Mouse (Mus musculus) hindbrain, postnatal 0 days (tissue): ENCODE data around the gene Vps33b. TPM values are rescaled to one million over a fixed set of nuclear protein-coding genes. Genes with fewer than 3 reads are reported as not detected.

Experiments used
- ATAC-seq: fragments of 200-750 bp; cut with Nextera tagmentation; 2 replicates; pipeline ENCODE4 v1.8.0; 2017; ENCODE audit warnings: mild to moderate bottlenecking, moderate TSS enrichment, moderate library complexity
- DNase-seq: peaks from one replicate; pipeline ENCODE4 v3.0.0-alpha.2; 2015; ENCODE audit warnings: low spot score
- H3K27ac ChIP-seq: fragments of 300-500 bp; sonication (generic); 2 replicates; pipeline ENCODE4 v1.5.1; 2014; ENCODE audit warnings: mild to moderate bottlenecking
- H3K27me3 ChIP-seq: fragments of 300-500 bp; sonication (generic); 2 replicates; pipeline ENCODE4 v1.6.1; 2014; ENCODE audit warnings: low read length, mixed read lengths; ENCODE audit not compliant: insufficient read depth
- H3K36me3 ChIP-seq: fragments of 300-500 bp; sonication (generic); 2 replicates; pipeline ENCODE4 v1.6.1; 2014; ENCODE audit warnings: low read length, mixed read lengths; ENCODE audit not compliant: insufficient read depth
- H3K4me1 ChIP-seq: fragments of 300-500 bp; sonication (generic); 2 replicates; pipeline ENCODE4 v1.6.1; 2014; ENCODE audit warnings: antibody characterized with exemption, low read length, mixed read lengths; ENCODE audit not compliant: insufficient read depth
- H3K4me2 ChIP-seq: fragments of 300-500 bp; sonication (generic); 2 replicates; pipeline ENCODE4 v1.6.1; 2014; ENCODE audit warnings: low read depth, mild to moderate bottlenecking, low read length, moderate library complexity, mixed read lengths
- H3K4me3 ChIP-seq: fragments of 300-500 bp; sonication (generic); 2 replicates; pipeline ENCODE4 v1.5.1; 2014; ENCODE audit warnings: low read length
- H3K9ac ChIP-seq: fragments of 300-500 bp; sonication (generic); replicated peaks from 2 replicates; pipeline ENCODE4 v1.6.1; 2014; ENCODE audit warnings: mild to moderate bottlenecking, low read length, moderate library complexity, mixed read lengths
- H3K9me3 ChIP-seq: fragments of 300-500 bp; sonication (generic); 2 replicates; pipeline ENCODE4 v1.6.1; 2016; ENCODE audit warnings: low read length, mixed read lengths
- CTCF ChIP-seq: IDR thresholded peaks from 2 replicates; pipeline ENCODE4 v1.5.1; 2016; ENCODE audit warnings: antibody characterized with exemption, control low read depth, low read depth
- WGBS: fragments of 180-500 bp; shearing (Covaris S2); extraction: QIAGEN DNeasy Blood & Tissue Kit; methylation state at CpG from one replicate; pipeline ENCODE4 v1.1.7; 2014; 5-methylcytosine and 5-hydroxymethylcytosine counted together
- polyA plus RNA-seq: library from polyadenylated mRNA; unstranded; fragments of >200 nt; fragmentation: Nextera tagmentation; extraction: Ambion mirVana; gene quantifications from 2 replicates; pipeline ENCODE4 v1.2.1, GENCODE M21; 2015
- total RNA-seq: library from RNA; depleted of rRNA; stranded (reverse); fragments of >200 nt; gene quantifications from 2 replicates; pipeline ENCODE4 v1.2.3, GENCODE M21; 2014

The Vps33b gene
- total and polyA plus RNA-seq, 2 experiments from 2014 or later = 15.4 to 24.3 TPM

- Histone ChIP-seq H3K4me1 (peaks cover 7% of the 10 kb centered on the region; the same call in 1 of the 2 replicates), H3K9ac (no peak overlapping the region), H3K27ac (peak overlapping the region; percentile 36; the same call in 1 of the 2 replicates), H3K4me2 (no peak overlapping the region), H3K36me3 (peaks cover 52% of the 10 kb centered on the region), H3K9me3 (no peaks in the 10 kb centered on the region), H3K4me3 (no peak overlapping the region), H3K27me3 (no peaks in the 10 kb centered on the region)
- no peak for ATAC-seq
- no peak for DNase-seq
- TF ChIP-seq CTCF = no peak
- WGBS = 97% methylated on average over 16 of the region's 16 CpGs
These were observed 55.9 kb downstream of the Vps33b start for GRCm38 (mm10) chr7:80325292-80325868.

DNA sequence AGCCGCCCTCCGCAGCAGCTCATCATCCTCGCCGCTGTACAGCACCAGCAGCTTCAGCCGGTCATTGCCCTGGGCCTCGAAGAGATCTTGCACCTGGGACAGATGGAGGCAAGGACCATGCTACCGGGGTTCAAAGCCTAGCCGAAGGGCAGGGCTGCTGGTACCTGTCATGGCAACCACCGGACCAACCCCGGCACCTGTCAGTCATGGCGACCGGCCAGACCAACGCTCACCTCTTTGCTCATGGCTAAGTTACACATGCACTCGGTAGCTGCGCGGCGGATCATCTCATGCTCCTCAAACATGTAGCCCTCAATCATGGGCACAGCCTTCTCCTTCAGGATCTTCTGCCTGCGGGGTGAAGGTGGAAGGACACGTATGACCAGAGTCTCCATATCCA is 56.6 kb downstream of the Vps33b start:
- Histone ChIP-seq H3K27ac (no peak overlapping the region), H3K4me1 (peaks cover 7% of the 10 kb centered on the region; the same call in 1 of the 2 replicates), H3K4me3 (no peak overlapping the region), H3K27me3 (no peaks in the 10 kb centered on the region), H3K4me2 (no peak overlapping the region), H3K36me3 (peaks cover 59% of the 10 kb centered on the region), H3K9ac (no peak overlapping the region), H3K9me3 (no peaks in the 10 kb centered on the region)
- DNase-seq (no peak), ATAC-seq (no peak)
- no peak for TF ChIP-seq CTCF
- WGBS = 97% methylated on average over 19 of the region's 19 CpGs

GRCm38 (mm10) chr7:80330278-80330677 is 60.8 kb downstream of the Vps33b start:
- no peaks in the 10 kb centered on the region for H3K27me3 ChIP-seq
- no peaks in the 10 kb centered on the region for H3K4me1 ChIP-seq
- no peak for DNase-seq
- ATAC-seq = no peak
- no peak overlapping the region for H3K4me3 ChIP-seq
- no peaks in the 10 kb centered on the region for H3K9me3 ChIP-seq
- H3K9ac ChIP-seq = no peak overlapping the region
- H3K27ac ChIP-seq = no peak overlapping the region
- 71% methylated on average over 8 of the region's 8 CpGs for WGBS
- H3K36me3 ChIP-seq = peaks cover 95% of the 10 kb centered on the region
- no peak overlapping the region for H3K4me2 ChIP-seq
- TF ChIP-seq CTCF = no peak

- no peak overlapping the region for H3K4me2 ChIP-seq
- H3K4me3 ChIP-seq = no peak overlapping the region
- peaks cover 91% of the 10 kb centered on the region for H3K36me3 ChIP-seq
- no peaks in the 10 kb centered on the region for H3K27me3 ChIP-seq
- H3K9ac ChIP-seq = no peak overlapping the region
- DNase-seq (no peak), ATAC-seq (no peak)
- H3K9me3 ChIP-seq = no peaks in the 10 kb centered on the region
- no peaks in the 10 kb centered on the region for H3K4me1 ChIP-seq
- WGBS = 91% methylated on average over 19 of the region's 19 CpGs
- TF ChIP-seq CTCF = no peak
- no peak overlapping the region for H3K27ac ChIP-seq
These were observed 62.0 kb downstream of the Vps33b start for GRCm38 (mm10) chr7:80331433-80331832.

DNA sequence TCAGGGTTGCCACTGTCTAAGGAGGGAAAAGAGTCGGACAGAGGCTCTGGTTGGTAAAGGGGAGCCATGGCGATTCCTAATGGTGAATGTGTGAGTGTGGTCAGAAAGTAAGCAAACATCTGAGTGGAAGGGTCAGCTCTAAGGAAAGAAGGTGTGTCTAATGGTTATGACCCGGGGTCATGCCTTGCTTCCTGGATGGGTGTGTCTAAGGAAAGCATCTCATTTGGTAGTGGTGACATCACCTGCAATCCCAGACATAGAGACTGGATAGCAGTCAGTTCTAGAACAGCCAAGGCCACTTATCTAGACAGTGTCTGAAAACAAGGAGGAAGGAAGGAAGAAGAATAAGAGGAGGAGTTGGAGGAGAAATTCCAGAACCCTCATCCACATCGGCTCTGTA is 65.4 kb downstream of the Vps33b start:
- Histone ChIP-seq H3K9me3 (no peaks in the 10 kb centered on the region), H3K27ac (no peak overlapping the region), H3K27me3 (no peaks in the 10 kb centered on the region), H3K9ac (no peak overlapping the region), H3K36me3 (peaks cover 68% of the 10 kb centered on the region), H3K4me3 (no peak overlapping the region), H3K4me2 (no peak overlapping the region), H3K4me1 (no peaks in the 10 kb centered on the region)
- ATAC-seq (no peak), DNase-seq (no peak)
- no peak for TF ChIP-seq CTCF
- 93% methylated on average over 4 of the region's 4 CpGs for WGBS

DNA sequence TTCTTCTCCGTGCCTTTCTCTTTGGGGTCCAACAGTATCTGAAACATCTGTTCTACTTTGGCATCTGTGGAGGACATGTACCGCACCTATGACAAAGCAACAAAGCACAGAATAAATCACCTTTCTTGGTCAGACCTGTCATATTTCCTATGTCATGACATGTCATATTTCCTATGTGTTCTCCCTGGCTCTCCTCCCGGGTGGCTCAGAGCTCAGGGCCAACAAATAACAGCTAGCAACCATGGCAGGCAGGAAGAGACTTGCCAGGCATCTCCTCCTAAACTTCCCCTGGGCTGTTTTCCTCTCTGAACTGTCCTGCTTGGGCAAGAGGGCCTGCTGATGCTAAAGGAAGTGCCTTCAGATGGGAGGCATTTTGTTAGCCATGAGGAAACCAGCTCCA is 67.5 kb downstream of the Vps33b start:
- H3K4me1 ChIP-seq = no peaks in the 10 kb centered on the region
- 89% methylated on average over 3 of the region's 3 CpGs for whole genome bisulfite sequencing
- H3K36me3 ChIP-seq = peaks cover 47% of the 10 kb centered on the region
- H3K9ac ChIP-seq = no peak overlapping the region
- ATAC-seq = no peak
- no peaks in the 10 kb centered on the region for H3K9me3 ChIP-seq
- no peak overlapping the region for H3K4me3 ChIP-seq
- no peaks in the 10 kb centered on the region for H3K27me3 ChIP-seq
- no peak overlapping the region for H3K4me2 ChIP-seq
- no peak overlapping the region for H3K27ac ChIP-seq
- DNase-seq = no peak
- no peak for TF ChIP-seq CTCF

DNA sequence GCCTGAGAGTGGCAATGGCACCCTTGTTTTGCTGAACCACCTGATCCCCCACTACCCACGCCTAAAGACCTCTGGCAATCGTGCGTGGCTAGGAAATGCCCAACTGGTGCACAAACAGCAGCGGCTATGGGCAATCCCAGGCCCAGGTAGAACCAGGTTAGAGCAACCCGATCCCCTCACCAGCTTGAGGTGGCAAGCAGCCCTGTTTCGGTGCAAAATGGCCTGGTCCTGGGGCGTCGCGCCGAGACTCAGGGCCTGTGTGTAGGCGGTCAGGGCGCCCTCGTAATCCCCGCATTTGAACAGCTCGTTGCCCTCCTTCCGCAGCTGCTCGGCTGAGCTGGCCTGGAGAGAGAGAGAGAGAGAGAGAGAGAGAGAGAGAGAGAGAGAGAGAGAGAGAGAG is 69.9 kb downstream of the Vps33b start:
- no peaks in the 10 kb centered on the region for H3K9me3 ChIP-seq
- ATAC-seq (no peak), DNase-seq (peak; percentile 61)
- H3K4me2 ChIP-seq = peak overlapping the region; percentile 81
- 5% methylated on average over 17 of the region's 17 CpGs for WGBS
- peaks cover 25% of the 10 kb centered on the region; the same call in 1 of the 2 replicates for H3K36me3 ChIP-seq
- H3K4me1 ChIP-seq = peaks cover 6% of the 10 kb centered on the region; the same call in 1 of the 2 replicates
- peak overlapping the region; percentile 80 for H3K27ac ChIP-seq
- H3K9ac ChIP-seq = peak overlapping the region; percentile 70
- H3K4me3 ChIP-seq = peak overlapping the region; percentile 50
- TF ChIP-seq CTCF = no peak
- H3K27me3 ChIP-seq = no peaks in the 10 kb centered on the region
